Mouse (Mus musculus) kidney, postnatal 25 days (tissue): ENCODE results near the gene Ripor3.

Source experiments
- DNase-seq, 2 experiments: peaks; one replicate each; pipeline ENCODE4 v3.0.0; 2021; ENCODE audit warnings: mixed read lengths in 2 of 2

The Ripor3 gene

GRCm38 (mm10) chr2:167951301-167952211 is 58.9 kb downstream of the Ripor3 start:
- no peak for DNase-seq

DNA sequence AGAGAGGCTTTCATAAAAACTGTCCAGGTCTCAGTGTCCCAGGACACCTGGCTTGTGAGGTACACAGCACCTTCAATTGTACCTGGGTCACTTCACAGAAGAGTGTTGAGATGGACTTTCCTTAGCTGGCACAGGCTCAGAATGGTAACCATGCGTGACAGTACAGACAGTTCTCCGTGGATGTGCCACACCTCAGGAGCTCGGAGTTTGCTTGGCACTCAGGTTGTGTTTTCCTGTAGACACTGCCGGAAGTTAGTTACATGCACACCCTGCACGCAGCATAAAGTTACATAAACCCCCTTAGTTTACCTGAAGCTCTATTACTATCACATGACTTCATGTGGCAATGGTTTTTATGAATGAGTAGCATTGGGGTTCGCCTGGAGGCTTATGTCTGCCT is 59.7 kb downstream of the Ripor3 start:
- DNase-seq, result peak; percentile 80 to 94

DNA sequence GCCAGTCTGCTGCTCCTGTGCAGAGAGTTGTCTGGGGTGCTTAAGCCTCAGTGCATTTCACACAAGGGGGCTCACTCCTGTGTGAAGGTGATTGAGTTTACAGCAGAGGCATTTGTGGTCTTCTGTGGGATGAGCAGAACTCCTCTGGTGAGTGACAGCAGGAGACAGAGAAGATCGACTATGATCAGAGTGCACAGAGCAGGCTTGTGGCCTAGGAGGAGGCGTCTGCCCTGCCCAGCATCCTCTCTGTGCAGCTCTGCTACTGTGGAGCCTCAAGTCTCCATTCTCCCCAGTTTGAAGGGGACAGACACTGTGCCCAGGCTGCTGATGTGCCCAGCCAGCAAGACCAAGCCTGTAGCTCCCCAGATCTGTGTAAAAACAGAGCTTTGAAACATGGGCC is 60.6 kb downstream of the Ripor3 start:
- no peak for DNase-seq

DNA sequence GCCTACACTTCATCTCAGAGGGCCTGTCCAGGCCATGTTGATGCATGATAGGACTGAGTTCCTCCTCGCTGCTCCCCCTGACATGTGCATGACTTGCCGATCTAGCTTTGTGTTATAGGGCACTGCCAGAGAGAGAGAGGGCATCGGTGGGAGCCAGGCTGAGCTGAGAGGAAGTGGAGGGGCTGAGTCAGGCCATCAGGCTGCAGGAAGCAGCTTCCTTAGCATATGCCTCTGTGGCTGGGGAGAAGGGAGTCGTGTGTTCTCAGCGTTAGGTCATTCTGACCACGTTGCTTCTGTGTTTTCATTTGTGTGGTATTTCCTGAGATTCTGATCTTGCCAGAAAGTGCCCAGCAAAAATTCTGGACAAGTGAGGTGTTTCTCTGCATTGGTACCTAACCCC is 61.2 kb downstream of the Ripor3 start:
- no peak for DNase-seq

- no peak for DNase-seq
These were observed 61.9 kb downstream of the Ripor3 start for GRCm38 (mm10) chr2:167948557-167948956.

GRCm38 (mm10) chr2:167948047-167948446 is 62.4 kb downstream of the Ripor3 start:
- DNase-seq, result peak in 1 of 2 experiments; percentile 60

- DNase-seq, result no peak
These were observed 63.2 kb downstream of the Ripor3 start for GRCm38 (mm10) chr2:167947251-167947650.

DNA sequence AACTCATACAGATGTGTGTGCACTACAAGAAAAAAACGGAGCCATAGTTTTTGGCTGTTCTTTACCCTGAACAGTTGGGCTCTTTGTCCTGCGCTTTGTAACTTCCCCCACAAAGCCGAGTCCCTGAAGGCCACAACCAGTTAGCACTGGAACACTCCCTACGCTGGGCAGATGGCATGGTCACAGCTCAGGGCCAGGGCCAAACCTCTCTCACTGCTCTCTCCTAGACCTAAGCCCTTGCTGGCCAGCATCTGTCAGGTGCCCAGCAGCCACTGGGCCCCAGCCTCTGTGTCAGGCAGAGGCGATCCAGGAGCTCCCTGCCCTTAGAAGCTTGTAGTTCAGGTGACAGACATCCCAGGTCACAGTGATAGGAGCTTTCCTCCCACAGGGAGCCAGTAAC is 65.0 kb downstream of the Ripor3 start:
- no peak for DNase-seq

DNA sequence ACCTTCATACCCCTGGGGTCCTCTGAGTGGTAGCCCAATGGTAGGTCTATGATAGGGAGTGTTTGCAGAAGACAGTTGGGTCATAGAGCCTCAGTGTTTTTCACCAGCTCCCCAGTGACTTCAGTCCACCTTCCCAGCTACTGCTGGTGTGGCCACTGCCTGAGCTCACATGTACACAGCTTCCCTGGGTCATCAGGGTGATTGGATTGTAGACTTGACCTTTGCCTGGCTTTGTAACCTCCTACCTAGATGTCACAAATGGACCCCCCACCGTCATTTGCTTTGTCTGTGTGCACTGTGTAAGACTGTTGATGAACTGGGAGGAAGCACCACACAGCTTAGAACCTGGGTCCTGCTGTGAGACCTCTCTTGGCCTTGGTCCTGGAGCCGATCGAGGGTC is 66.2 kb downstream of the Ripor3 start:
- DNase-seq, result no peak

- DNase-seq, result peak; percentile 52 to 67
These were observed 67.3 kb downstream of the Ripor3 start for GRCm38 (mm10) chr2:167942926-167943633.

DNA sequence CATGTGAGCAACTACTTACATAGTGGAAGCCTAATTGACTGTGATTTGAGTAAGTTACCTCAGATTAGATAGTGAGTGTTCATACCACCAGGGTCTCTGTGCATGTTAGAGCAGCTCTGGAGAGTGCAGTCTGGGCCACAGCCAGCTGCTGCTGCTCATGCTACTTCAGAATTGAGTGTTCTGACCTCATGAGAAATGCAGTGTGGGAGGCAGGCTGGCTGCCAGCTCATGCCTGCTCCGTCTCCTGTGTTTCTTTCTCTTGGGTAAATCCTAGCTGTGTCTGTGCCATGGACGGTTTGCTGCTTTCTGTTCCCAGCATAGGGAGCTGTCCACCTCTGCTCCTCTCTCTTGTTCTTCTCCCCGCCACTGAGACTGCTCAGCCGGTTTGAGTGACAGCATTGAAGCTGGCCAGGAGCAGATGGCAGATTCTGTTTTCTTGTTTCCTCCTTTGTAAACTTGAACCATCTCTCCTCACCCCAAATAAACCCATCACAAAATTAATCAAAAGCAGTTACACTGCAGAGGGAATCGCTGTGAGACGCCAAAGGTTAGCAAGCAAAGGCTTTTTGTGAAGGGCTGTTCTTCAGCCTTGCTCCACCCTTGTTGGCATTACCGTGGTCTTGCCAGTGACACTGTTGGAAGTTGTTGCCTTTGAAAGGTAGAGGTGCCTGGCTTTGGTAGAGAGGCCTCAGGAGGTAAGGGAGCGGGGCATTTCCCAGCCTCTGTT is 68.1 kb downstream of the Ripor3 start:
- DNase-seq, result peak; percentile 81 to 89

GRCm38 (mm10) chr2:167941745-167942176 is 68.7 kb downstream of the Ripor3 start:
- no peak for DNase-seq

GRCm38 (mm10) chr2:167941320-167941719 is 69.1 kb downstream of the Ripor3 start:
- no peak for DNase-seq

DNA sequence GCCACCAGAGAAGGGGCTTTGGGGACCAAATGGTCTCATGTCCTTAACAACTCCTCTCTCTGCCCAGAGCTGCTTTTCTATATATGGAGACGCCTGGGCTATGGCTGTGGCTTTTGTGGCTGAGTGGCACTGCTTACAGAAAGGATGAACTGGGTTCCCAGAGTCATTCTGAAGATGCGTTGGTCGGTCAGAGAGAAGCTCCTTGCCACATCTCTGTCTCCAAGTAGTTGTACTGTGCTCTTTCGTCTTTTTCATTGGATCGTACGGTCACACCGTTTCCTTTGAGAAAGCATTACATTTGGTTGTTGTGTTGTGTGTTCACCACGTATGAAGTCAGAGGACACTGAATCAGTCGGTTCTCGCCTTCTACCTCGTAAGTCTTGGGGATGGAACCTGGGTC is 69.8 kb downstream of the Ripor3 start:
- DNase-seq, result no peak

- no peak for DNase-seq
These were observed 70.6 kb downstream of the Ripor3 start for GRCm38 (mm10) chr2:167939632-167940399.

DNA sequence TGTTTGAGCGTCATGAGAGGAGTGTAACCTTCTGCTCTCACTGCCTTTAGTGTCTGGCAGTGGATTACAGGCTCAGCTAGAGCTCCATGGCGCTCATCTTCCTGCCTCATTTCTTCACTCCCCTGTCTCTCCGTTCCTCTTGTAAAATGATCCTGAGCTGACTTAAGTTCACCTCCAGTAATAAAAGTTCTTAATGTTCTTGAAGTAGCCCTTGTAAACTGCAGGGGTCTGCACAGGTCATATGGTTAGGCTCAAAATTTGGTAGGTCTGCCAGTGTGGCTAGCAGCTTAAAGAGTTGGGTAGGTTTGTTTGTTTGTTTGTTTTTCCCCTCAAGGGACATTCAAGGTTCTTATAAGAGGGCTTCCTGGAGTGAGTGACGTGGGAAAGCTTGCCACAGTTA is 71.2 kb downstream of the Ripor3 start:
- DNase-seq, result no peak

DNA sequence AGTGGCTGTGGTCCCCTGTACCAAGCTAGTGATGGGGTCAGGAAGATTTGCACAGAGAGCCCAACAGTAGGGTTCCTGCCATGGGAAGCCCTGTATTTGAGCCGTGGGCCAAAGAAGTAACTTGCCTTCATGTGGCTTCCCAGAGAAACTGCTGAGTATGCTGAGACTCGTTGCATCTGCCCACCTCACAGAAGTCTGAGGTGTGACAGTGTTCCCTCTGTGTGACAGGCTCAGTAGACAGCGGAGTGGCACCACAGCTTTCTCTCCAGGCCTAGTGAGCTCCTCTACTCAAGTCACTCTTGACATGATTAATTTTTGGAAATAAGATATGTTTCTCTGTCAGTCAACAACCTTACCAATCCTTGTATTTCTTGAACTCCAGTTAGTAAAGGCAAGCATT is 71.6 kb downstream of the Ripor3 start:
- no peak for DNase-seq

- DNase-seq, result no peak
These were observed 74.5 kb downstream of the Ripor3 start for GRCm38 (mm10) chr2:167935956-167936355.

DNA sequence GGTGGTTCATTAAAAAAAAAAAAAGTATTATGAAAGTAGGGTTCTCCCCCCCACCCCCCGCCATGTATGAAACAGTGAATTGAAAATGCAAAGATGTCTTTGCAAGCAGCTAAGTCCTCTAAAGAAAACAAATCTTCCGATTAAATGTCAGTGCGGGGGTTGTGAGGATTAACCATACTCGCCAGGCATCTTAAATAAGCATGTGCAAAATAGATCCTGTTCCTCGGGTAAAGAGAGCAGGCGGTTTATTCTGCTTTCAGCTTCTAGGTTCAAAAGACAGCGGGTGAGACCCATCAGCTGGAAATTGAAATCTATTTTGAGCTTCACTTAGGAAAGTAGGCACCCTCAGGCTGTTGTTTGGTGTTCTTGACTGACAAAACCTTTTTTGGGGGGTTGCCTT is 77.0 kb downstream of the Ripor3 start:
- DNase-seq, result no peak

DNA sequence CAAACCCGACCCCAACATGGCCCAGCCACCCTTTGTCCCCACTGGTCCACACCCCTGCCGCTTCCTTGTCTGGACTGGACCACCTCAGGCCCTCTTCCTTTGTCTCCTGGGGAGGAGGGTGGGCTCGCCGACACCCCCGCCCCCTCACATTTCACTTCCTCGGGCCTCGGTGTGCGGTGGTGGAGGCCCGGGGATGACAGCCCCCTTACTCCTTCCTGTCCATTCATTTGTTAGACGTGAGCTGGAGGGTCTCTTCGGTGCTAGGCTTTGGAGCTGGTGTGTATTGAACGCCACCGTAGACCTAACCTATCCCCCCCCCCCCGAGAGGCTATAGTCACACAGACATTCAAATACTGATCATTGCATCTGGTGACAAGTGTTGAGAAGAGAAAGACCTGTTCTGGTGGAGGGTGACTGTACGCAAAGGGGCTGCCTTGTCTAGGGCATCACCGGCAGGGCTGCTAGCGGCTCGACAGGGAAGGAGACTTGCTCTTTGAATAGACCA is 77.6 kb downstream of the Ripor3 start:
- no peak for DNase-seq

DNA sequence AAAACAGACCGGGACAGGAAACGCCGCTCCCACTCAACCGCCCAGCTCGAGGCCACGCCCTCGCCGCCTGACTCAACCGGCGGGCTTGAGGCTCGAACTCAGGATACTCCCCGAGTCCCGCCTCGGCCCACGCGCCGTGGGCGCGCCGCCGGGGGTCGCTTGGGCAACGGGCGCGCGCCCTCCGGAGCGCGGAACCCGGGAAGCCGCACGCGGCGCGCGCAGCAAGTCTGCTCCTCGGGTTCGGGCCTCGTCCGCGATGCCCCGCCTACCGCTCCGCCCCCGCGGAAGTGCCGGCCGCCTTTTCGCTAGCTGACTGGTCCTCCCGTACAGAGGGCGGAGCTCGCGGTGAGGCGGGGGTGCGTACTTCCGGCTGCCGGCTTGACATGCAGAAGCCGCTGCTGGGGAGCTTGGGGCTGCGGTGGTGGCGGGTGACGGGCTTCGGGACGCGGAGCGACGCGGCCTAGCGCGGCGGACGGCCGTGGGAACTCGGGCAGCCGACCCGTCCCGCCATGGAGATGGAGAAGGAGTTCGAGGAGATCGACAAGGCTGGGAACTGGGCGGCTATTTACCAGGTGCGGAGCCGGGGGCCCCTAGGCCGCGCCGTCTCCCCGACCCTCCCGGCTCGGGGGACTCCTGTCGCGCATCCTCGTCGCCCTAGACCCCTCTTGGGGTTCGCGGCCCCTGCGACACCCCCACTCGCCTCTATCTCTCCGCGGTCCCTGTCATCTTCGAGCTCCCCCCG is 78.3 kb downstream of the Ripor3 start, which contains the start of gene Ptpn1:
Gene Ptpn1 (plus strand): TSS at position 73 of the 742 bp plus-strand sequence.
- DNase-seq, result peak; percentile 97 to 99
